Mouse (Mus musculus) intestine, embryonic 16.5 days (tissue): Measurements from ENCODE around the gene Rbm47. TPM values are rescaled to one million over a fixed set of nuclear protein-coding genes. Genes with fewer than 3 reads are reported as not detected.

ENCODE experiments used
- microRNA-seq: library from miRNA; unstranded; fragments of <30 nt; microRNA quantifications from one replicate; pipeline ENCODE4, GENCODE M21; 2016
- polyA plus RNA-seq: library from polyadenylated mRNA; unstranded; fragments of >200 nt; fragmentation: Nextera tagmentation; extraction: Ambion mirVana; gene quantifications from 2 replicates; pipeline ENCODE4 v1.2.1, GENCODE M21; 2015

The Rbm47 gene
- polyA plus RNA-seq, 1 experiment from 2014 or later, result 149 TPM

Small RNAs within 50 kb of the gene (microRNA-seq; reads per million reads assigned to microRNA genes)
- not detected for gene Gm25952

Other genes starting within 250 kb of the Rbm47 start
- not detected in 2 replicates for gene Chrna9, start 238.2 kb downstream of the Rbm47 start, polyA plus RNA-seq
- 2.0 and 2.5 TPM in 2 replicates for gene 9130230L23Rik, start 168.8 kb downstream of the Rbm47 start, polyA plus RNA-seq
- 0.13 and 0.17 TPM in 2 replicates for gene Nsun7, start 86.8 kb upstream of the Rbm47 start, polyA plus RNA-seq